Mouse (Mus musculus) heart, adult 11 months (tissue): ENCODE data around the gene Slc12a7.
"Not testable (repeated sequence)": the region's sequence is repeated elsewhere in the genome, so short reads cannot be mapped to it uniquely, and the experiment has no call there.

Source experiments
- DNase-seq: peaks from one replicate; pipeline ENCODE4 v3.0.0; 2022

The Slc12a7 gene

GRCm38 (mm10) chr13:73732742-73733700, at the start of gene Slc12a7:
Gene Slc12a7 (plus strand): TSS chr13:73733094.
- peak; percentile 95 for DNase-seq

DNA sequence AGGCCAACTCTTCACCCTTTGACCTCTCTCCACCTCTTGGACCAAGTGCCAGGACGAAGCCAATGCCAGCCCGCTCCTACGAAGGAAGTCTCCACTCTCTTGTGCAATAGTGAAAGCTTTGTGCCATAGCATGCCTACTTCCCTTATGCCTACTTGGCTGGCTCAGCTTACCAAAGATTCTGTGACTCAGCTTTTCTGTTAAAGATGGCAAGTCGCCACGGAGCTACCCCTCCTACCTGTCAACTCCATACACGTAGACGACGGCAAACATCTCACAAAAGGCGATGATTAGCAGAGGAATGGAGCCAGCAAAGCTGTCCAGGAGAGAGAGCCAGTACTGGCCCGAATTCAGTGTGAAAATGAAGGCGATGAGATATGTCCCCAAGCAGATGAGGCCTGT, 49.2 kb upstream of the Slc12a7 start:
- DNase-seq: peak; percentile 93

DNA sequence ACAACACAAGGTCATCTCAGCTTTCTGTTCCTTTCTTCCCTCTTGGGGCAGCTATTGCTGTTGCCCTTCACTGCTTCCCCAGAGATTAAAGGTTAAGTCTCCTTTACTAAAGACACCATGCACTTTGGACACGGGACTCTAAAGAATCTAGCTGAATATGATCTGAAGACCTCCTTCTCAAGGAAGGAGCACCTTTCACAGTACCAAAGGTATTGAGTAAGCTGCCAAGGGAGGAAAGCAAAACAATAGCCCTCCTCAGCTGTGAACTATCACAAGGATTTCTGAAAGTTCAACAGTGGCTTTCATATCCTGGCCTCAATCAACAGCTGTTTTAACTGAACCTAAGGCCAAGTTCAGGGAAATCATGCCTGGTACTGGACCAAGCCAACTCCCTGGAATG, 48.5 kb upstream of the Slc12a7 start:
- no peak for DNase-seq

DNA sequence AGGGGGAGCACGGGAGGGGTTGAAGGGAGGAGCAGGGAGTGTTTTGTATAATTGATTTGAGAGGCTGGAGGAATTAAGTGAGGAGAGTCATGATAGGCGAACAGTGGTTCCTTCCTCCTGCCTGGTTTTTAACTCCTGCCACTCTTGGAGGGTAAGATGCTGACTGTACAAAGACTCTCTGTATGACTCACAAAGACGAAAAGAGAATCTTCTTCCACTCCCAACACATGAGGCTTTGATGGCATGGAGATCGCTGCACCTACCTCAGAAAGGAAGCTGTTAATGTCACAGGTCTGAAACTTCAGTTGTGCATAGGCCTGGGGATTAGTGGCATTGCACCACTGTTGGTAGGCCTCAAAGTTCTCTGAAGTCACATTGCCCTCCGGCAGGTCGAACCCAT, 47.4 kb upstream of the Slc12a7 start:
- DNase-seq: no peak

GRCm38 (mm10) chr13:73687601-73688000, 45.3 kb upstream of the Slc12a7 start:
- DNase-seq: no peak

- no peak for DNase-seq
These were observed 44.0 kb upstream of the Slc12a7 start for GRCm38 (mm10) chr13:73688934-73689333.

- no peak for DNase-seq
These were observed 40.5 kb upstream of the Slc12a7 start for GRCm38 (mm10) chr13:73692249-73692868.

- DNase-seq: no peak
These were observed 39.6 kb upstream of the Slc12a7 start for GRCm38 (mm10) chr13:73693333-73693732.

- DNase-seq: no peak
These were observed 37.9 kb upstream of the Slc12a7 start for GRCm38 (mm10) chr13:73694972-73695371.

GRCm38 (mm10) chr13:73696529-73696928, 36.4 kb upstream of the Slc12a7 start:
- DNase-seq: no peak

- no peak for DNase-seq
These were observed 33.2 kb upstream of the Slc12a7 start for GRCm38 (mm10) chr13:73699714-73700113.

- no peak for DNase-seq
These were observed 32.3 kb upstream of the Slc12a7 start for GRCm38 (mm10) chr13:73700554-73700953.

GRCm38 (mm10) chr13:73701161-73701883, 31.6 kb upstream of the Slc12a7 start:
- no peak for DNase-seq

DNA sequence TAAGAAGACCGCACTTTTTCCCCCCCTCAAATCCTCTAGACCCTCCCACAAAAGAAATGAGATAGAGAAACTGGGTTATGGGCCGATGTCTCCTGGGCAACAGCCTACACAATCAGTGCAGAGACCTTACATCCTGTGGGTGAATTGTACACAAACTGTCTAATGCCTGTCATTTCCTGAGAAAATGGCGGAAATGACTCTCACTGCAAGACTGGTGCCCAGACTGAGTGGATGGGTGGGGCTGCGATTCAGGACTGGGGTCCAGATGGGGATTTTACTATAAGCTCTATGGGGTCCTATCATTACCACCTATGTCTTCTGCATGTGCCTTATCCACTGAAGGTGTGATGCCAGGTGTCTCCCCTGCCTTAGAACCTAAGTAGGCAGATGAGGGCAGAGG, 30.1 kb upstream of the Slc12a7 start:
- DNase-seq: no peak

DNA sequence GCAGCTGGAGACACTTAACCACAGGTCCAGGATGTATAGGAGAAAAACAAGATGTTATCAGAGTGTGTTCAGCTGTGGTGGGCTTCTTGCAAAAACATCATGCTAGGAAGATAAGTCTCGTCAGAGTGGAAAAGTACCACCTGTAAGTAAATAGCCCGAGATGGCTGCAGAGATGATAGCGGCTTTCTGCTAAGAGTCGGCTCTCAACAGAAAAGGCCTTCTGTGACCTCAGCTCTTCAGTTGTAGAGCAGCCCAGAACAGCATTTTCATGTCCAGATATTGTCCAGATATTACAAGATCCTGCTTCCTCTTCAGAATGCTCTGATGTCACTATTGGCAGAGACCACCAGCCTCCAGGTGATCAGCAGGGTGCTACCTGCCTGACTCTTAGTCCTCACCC, 29.4 kb upstream of the Slc12a7 start:
- not testable (repeated sequence) for DNase-seq

- DNase-seq: no peak
These were observed 28.1 kb upstream of the Slc12a7 start, which contains the start of gene Slc6a19 for GRCm38 (mm10) chr13:73704694-73705325. Gene Slc6a19 (minus strand): TSS chr13:73704865.

DNA sequence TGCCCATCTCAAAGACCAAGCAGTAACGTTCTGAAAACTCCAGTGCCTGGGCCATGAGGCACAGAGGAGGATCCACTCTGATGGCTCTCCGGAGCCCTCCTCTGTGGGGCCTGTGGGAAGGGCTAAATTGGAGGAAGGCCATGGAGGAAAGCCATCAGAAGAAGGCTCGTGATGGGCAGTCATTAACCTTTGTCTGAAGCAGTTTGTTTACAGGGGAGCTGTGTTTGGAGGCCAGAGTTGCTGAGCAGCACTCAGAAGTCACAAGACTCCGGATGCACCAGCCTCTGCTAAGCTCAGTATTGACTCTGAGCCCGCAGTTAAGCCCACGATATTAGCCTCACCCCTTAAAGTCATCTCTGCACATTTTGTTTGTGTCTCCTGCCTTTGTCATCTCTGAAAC, 23.4 kb upstream of the Slc12a7 start:
- no peak for DNase-seq

- DNase-seq: no peak
These were observed 21.7 kb upstream of the Slc12a7 start for GRCm38 (mm10) chr13:73711221-73711620.

DNA sequence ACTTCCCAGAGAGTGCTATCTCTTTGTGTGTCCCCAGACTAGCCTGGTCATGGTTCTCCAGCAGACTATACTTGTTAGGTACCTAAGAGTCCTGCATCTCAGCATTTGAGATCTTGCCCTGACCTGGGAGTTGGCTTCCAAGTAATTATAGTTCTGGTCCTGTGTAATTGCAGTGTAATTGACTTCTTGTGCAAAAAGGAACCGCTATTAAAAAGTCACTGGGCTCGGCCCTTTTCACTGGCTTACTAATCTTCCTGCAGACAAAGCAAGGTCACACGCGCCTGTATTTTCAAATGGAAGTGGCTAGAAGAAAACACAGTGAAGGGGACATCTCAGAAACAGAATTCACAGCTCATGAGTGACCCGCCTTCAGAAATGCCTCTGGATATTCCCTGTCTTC, 21.1 kb upstream of the Slc12a7 start:
- no peak for DNase-seq

GRCm38 (mm10) chr13:73712228-73712627, 20.7 kb upstream of the Slc12a7 start:
- no peak for DNase-seq

GRCm38 (mm10) chr13:73713204-73713603, 19.7 kb upstream of the Slc12a7 start:
- no peak for DNase-seq

DNA sequence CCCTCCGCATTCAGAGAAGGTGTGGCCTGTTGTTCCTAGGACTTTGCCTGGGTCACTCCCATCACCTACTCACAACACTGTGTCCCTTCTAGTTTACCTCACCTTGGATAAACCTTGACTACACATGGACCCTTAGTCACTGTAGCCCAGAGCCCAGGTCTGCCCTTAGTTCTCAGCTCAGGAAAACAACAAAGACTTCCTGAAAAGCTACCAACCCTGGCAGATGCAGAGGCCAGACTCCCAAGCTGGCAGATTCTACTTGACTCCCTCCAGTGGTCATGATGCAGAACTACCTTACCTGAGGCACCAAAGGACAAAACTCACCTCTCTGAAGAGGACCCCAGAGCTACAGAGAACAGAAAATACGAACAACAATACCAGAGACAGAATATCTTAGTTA, 18.9 kb upstream of the Slc12a7 start:
- DNase-seq: no peak

DNA sequence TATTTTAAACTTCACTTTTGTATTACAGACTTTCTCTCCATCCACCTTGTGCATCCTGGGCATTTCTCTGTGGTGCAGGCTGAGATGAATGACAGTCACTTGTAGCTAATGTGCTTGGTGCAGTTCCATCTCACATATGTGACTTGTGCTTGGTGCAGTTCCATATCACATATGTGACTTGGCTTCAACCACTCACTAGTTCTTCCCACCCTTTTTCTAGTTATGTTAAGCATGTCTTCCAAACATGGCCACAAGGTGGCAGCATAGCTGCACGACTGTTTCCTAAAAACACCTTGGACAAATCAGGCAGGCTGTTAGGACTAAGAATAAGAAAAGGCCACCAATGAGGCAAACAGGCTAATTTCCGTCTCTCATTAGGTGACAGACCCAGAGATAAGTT, 14.7 kb upstream of the Slc12a7 start:
- peak; percentile 95 for DNase-seq
